Mouse (Mus musculus): Measurements from ENCODE around the gene Capzb.

Gene Capzb

DNA sequence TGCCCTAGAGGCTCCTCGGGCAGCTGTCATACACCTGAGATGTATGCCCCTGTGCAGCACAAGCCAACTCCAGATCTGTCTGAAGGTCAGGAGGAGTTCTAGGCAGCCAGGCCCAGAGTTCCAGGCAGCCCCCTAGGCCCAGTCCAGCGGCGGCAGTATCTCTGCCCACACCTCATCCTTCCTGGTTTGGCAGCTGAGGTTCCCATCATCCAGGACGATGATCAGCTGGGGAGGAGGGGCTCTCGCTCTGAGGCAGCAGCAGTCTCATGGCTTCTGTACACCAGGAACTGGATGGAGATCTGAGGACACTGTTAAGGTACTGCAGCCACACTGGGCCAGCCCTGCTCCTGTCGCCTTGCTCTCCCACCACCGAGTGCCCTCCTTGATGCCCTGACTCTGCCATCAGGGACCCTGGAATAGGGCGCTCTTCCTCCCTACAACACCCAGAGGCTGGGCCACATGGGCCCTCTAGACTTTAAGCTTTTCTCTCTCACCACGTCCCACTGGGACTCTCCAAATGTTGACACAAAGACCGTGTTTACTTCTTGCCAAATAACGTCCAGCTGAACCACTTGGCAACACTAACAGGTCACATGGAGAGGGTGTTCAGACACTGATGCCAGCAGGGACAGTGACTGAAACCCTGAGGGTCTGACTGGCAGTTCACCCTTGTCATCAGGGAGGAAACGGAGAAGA, 106.1 kb downstream of the Capzb start:
- DNase-seq (ENCODE audit: extremely low read depth, insufficient read length, low spot score), result peak; percentile 45

DNA sequence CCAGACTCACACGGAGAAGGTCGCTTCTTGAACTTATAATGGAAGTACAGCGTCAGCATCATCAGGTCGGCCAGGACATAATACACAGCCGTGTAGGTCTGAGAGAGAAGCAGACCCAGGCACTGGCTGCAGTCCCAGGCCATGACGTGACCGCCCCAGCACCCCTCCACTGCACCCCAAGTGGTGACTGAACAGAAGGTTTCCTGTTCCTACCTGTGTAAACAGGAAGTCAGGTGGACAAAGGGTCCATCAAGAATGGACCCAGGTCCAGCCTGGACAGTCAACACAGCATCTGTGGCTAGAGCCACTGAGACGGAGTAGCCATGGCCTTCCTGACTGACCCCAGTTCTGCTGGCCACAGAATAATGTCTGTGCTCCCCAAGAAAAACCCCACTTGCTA, 109.1 kb downstream of the Capzb start:
- DNase-seq (ENCODE audit: extremely low read depth, insufficient read length, low spot score), result no peak

- DNase-seq (ENCODE audit: extremely low read depth, insufficient read length, low spot score), result no peak
These were observed 109.5 kb downstream of the Capzb start for GRCm38 (mm10) chr4:139302241-139302640.

DNA sequence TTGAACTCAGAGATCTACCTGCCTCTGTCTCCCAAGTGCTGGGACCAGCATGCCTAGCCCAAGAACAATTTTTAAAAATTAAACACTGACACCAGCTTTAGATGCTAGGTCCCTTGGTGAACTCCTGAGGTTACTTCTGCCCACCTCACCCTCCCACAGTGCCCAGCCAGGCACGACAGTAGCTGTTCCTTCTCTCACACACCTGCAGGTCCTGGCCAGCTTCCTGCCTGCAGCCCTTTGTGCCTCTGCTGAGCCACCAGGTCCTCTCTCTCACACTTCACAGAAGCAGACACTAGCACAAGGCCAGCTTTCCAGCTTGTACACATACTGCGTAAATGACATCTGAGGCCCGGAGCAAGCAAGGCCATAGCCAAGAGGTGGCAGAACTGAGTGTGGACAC, 112.8 kb downstream of the Capzb start:
- no peak for DNase-seq (ENCODE audit: extremely low read depth, insufficient read length, low spot score)

- no peak for DNase-seq (ENCODE audit: extremely low read depth, insufficient read length, low spot score)
These were observed 115.2 kb downstream of the Capzb start for GRCm38 (mm10) chr4:139307916-139308315.

DNA sequence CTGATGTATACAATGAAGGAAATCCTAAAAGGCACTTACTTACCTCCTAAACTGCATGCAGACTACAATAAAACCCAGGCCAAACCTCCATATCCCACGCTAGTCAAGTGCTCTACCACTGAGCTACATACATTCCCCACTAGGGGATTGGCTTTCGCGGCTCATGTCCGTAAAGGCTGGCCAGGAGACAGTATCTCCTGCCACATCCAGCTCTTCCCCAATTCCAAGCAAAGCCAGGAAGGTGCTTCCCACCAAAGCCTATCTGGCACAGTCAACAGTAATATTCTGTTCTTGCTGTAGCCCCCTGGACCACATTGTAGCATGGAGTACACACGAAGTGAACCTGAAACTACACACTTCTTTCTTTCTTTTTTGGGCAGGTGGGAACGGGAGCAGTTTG, 117.0 kb downstream of the Capzb start:
- no peak for DNase-seq (ENCODE audit: extremely low read depth, insufficient read length, low spot score)

- DNase-seq (ENCODE audit: extremely low read depth, insufficient read length, low spot score), result peak; percentile 93
These were observed 117.6 kb downstream of the Capzb start, which contains the start of the genes Pqlc2 and Akr7a5 for GRCm38 (mm10) chr4:139310171-139310898. TSS of gene Pqlc2 (minus strand) at chr4:139310708. TSS of gene Akr7a5 (plus strand) at chr4:139310744.

DNA sequence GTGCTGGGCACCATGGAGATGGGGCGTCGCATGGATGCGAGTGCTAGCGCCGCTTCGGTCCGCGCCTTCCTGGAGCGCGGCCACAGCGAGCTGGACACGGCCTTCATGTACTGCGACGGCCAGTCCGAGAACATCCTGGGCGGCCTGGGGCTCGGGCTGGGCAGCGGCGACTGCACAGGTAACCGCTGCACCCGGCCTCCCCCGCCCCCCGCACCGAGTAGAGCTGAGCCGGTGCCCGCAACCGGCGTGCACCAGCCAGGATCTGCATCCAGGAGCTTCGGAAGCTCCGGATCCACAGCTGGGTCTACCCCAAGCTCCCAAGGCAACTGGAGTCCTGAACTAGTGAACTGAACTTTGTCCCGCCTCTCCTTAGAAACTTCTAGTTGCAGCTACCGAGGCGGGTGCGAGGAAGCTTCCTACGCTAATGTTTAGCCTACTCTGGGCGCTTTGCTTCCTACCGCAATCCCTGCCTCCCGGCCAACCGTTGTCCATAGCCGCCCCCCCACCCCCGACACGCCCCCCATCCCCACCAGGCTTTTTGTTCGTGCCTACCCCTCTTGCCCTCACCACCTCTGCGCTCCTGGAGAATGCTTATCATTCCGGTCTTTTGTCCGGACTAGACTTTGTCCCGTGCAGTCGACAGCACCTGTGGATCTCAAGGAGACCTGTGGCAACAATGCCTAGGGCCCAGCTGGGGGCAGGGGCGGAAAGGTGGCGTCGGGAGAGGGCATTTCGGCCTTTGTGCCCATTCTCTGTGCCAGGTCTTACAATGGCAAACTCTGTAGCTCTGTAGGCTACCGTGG, 118.4 kb downstream of the Capzb start:
- DNase-seq (ENCODE audit: extremely low read depth, insufficient read length, low spot score), result no peak

GRCm38 (mm10) chr4:139311707-139312106, 119.0 kb downstream of the Capzb start:
- DNase-seq (ENCODE audit: extremely low read depth, insufficient read length, low spot score), result no peak

- DNase-seq (ENCODE audit: extremely low read depth, insufficient read length, low spot score), result no peak
These were observed 119.9 kb downstream of the Capzb start for GRCm38 (mm10) chr4:139312632-139313031.

DNA sequence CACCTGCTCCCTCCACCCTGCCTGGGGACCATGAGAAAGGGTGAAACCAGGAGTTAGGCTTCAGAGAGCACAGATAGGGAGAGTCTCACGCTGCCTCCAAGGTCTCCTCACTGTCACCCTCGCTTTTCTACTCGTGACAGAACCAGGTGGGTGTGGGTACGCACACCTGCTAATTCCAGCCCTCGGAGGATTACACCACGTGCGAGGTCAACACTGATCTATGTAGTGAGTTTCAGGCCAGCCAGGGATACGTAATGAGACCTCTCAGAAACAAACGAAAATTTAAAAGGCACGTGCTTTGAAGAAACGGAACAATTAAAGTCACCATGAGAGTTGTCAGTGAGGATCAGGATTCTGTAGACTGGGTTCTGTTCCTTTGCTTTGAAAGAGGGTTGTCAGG, 125.8 kb downstream of the Capzb start:
- DNase-seq (ENCODE audit: extremely low read depth, insufficient read length, low spot score), result no peak

DNA sequence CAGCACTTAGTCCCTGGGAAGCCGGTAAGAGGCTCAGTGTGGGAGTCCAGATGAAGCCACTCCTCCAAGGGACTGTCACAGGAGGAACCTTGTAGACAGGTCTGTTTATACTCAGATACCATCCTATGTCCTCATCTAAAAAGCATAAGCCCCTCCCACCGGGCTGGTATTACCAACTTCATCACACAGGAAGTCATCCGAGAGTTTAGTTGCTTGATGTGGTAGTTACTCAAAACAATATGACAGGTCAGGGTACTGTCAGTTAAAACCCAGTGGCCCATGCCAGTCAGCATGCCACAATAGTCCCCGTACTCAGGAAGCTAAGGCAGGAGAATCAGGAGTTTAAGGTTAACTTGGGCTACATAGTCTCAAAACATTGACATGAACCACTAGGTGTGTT, 127.0 kb downstream of the Capzb start:
- DNase-seq (ENCODE audit: extremely low read depth, insufficient read length, low spot score), result no peak

DNA sequence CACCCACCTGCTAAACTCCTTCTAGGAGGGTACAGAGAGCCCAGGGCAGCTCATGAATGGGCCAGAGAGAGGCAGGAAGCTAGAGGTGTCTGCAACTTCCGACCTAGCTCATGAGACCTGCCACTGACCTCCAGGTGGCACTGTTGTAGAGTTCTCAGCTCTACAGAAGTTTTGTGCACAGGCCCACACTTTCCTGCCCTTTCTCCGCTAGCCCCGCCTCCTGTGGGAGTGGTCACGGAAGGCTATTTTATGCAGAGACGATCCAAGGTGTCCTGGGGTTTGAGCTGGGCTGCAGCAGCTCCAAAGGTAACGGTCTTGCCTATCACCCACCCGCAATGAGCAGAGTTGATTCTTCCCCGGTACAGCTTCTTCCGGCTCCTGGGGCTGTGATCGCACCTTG, 137.9 kb downstream of the Capzb start:
- DNase-seq (ENCODE audit: extremely low read depth, insufficient read length, low spot score), result peak; percentile 60

DNA sequence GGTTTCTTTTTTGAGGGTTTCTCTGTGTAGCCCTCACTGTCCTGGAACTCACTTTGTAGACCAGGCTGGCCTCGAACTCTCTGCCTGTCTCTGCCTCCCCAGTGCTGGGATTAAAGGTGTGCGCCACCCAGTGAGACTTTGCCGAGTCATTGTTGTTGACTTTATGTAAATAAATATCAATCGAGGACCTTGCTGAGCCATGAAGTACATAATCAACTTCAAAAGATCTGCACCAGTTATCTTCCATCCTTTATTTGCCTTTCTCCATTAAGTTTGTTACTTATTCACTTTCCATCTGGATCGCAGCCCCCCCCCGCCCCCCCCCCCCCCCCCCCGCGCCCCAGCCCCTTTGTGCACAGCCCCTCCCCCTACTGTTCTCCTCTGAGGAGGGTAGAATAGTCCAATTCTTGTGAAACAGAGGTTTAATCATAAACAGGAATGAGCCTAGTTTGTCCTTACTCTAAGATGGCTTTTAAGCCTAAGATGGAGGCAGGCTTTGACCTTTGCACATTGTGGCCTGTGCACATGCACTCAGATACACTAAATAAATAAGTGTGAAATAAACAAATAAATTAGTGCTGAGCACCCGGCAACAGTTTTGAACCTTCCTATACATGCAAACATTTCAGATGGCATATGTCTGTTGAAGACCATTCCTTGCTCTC, 142.1 kb downstream of the Capzb start:
- no peak for DNase-seq (ENCODE audit: extremely low read depth, insufficient read length, low spot score)

GRCm38 (mm10) chr4:139335507-139335906, 142.8 kb downstream of the Capzb start:
- no peak for DNase-seq (ENCODE audit: extremely low read depth, insufficient read length, low spot score)

DNA sequence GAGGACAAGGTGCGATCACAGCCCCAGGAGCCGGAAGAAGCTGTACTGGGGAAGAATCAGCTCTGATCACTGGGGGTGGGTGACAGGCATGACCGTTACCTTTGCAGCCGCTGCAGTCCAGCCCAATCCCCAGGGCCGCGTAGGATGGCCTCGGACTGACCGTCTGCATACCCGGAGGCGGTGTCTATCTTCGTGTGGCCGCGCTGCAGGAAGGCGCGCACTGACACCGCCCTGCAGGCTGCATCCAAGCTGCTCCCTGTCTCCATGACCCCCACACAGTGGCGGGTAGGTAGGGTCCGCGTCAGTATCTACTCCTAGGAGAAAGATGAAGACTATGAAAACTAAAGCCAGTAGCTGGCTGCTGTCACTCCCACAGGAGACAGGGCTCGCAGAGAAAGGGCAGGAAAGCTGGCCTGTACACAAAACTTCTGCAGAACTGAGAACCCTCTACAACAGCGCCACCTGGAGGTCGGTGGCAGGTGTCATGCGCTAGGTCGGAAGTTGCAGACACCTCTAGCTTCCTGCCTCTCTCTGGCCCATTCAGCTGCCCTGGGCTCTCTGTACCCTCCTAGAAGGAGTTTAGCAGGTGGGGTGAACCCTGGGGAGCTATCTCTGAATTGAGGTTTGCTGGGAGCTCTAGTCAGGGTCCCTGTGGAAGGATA, 144.3 kb downstream of the Capzb start:
- peak; percentile 52 for DNase-seq (ENCODE audit: extremely low read depth, insufficient read length, low spot score)

DNA sequence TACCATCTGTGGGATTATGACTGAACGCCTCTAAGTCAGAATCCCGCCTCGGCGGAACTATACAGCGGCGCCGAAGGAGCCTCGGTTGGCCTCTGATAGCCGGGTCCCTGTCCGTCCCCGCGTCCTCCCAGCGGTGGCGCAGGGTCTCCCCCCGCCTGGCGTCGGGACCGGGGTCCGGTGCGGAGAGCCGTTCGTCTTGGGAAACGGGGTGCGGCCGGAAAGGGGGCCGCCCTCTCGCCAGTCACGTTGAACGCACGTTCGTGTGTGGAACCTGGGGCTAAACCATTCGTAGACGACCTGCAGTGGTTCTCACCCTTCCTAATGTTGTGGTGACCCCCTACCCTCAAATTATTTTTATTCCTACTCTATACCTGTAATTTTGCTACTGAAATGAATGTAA, 145.4 kb downstream of the Capzb start:
- DNase-seq (ENCODE audit: extremely low read depth, insufficient read length, low spot score), result no peak

DNA sequence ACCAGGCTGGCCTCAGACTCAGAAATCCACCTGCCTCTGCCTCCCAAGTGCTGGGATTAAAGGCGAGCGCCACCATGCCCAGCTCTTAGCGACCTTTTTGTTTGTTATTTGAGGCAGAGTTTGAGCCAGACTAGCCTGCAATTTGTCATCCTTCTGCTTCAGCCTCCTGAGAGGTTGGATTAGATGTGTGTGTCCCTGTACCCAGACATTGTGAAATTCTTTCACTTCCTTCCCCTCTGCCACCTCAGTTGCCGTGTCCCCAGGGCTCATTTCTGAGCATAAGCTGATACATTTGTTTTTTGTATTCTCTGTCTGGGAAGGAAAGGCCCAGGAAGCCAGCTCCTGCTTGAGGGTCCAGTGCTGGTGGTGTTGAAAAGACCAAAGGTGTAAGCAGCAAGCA, 148.1 kb downstream of the Capzb start:
- DNase-seq (ENCODE audit: extremely low read depth, insufficient read length, low spot score), result no peak
